Mouse (Mus musculus): Measurements from ENCODE around the gene Plcb3. TPM values are rescaled to one million over a fixed set of nuclear protein-coding genes. Genes with fewer than 3 reads are reported as not detected.

Plcb3 gene
- polyA plus RNA-seq, 1 experiment from 2014 or later, result 7.6 TPM

GRCm38 (mm10) chr19:7006892-7007593, 30.8 kb upstream of the Plcb3 start:
- Histone ChIP-seq H3K27me3 (ENCODE audit: control insufficient read depth, insufficient read depth, low read length) (no peaks in the 10 kb centered on the region), H3K4me3 (ENCODE audit: low read depth, low read length) (no peak overlapping the region), H3K27ac (ENCODE audit: low read depth, low read length) (no peak overlapping the region), H3K36me3 (ENCODE audit: control insufficient read depth, insufficient read depth, low read length) (no peaks in the 10 kb centered on the region), H3K9me3 (ENCODE audit: control insufficient read depth, low read length) (no peaks in the 10 kb centered on the region), H3K4me1 (ENCODE audit: control insufficient read depth, insufficient read depth, low read length) (no peaks in the 10 kb centered on the region), H3K4me2 (ENCODE audit: low read depth, low read length) (no peak overlapping the region), H3K9ac (replicated peaks; ENCODE audit: low read depth, low read length) (no peak overlapping the region)
- no peak for ATAC-seq (ENCODE audit: low read depth)
- WGBS, result 92% methylated on average over 9 of the region's 9 CpGs

GRCm38 (mm10) chr19:6999360-7000063, 23.2 kb upstream of the Plcb3 start:
- no peak overlapping the region for H3K4me2 ChIP-seq (ENCODE audit: low read depth, low read length)
- WGBS, result 93% methylated on average over 19 of the region's 19 CpGs
- H3K4me3 ChIP-seq (ENCODE audit: low read depth, low read length), result no peak overlapping the region
- ATAC-seq (ENCODE audit: low read depth), result no peak
- H3K9ac ChIP-seq (replicated peaks; ENCODE audit: low read depth, low read length), result no peak overlapping the region
- H3K4me1 ChIP-seq (ENCODE audit: control insufficient read depth, insufficient read depth, low read length), result peaks cover 21% of the 10 kb centered on the region
- H3K9me3 ChIP-seq (ENCODE audit: control insufficient read depth, low read length), result no peaks in the 10 kb centered on the region
- H3K27ac ChIP-seq (ENCODE audit: low read depth, low read length), result no peak overlapping the region
- no peaks in the 10 kb centered on the region for H3K27me3 ChIP-seq (ENCODE audit: control insufficient read depth, insufficient read depth, low read length)
- H3K36me3 ChIP-seq (ENCODE audit: control insufficient read depth, insufficient read depth, low read length), result no peaks in the 10 kb centered on the region; the same call in 1 of the 2 replicates

- Histone ChIP-seq H3K4me2 (ENCODE audit: low read depth, low read length) (no peak overlapping the region), H3K4me1 (ENCODE audit: control insufficient read depth, insufficient read depth, low read length) (peaks cover 26% of the 10 kb centered on the region), H3K27me3 (ENCODE audit: control insufficient read depth, insufficient read depth, low read length) (no peaks in the 10 kb centered on the region), H3K9ac (replicated peaks; ENCODE audit: low read depth, low read length) (no peak overlapping the region), H3K27ac (ENCODE audit: low read depth, low read length) (no peak overlapping the region), H3K9me3 (ENCODE audit: control insufficient read depth, low read length) (no peaks in the 10 kb centered on the region), H3K4me3 (ENCODE audit: low read depth, low read length) (no peak overlapping the region), H3K36me3 (ENCODE audit: control insufficient read depth, insufficient read depth, low read length) (no peaks in the 10 kb centered on the region; the same call in 1 of the 2 replicates)
- no peak for ATAC-seq (ENCODE audit: low read depth)
- 88% methylated on average over 9 of the region's 9 CpGs for WGBS
Measured at GRCm38 (mm10) chr19:6997721-6998290, 21.5 kb upstream of the Plcb3 start.

GRCm38 (mm10) chr19:6996006-6996405, 19.7 kb upstream of the Plcb3 start, which contains the start of the genes Nudt22 and Trpt1:
Gene Nudt22 (minus strand): TSS chr19:6996117.
Gene Trpt1 (plus strand): TSS chr19:6996131.
- Histone ChIP-seq H3K4me2 (ENCODE audit: low read depth, low read length) (peak within 1 kb of the TSS; percentile 80), H3K4me3 (ENCODE audit: low read depth, low read length) (peak within 1 kb of the TSS; percentile 51), H3K27me3 (ENCODE audit: control insufficient read depth, insufficient read depth, low read length) (no peaks in the 10 kb centered on the region), H3K9ac (replicated peaks; ENCODE audit: low read depth, low read length) (peak within 1 kb of the TSS; percentile 59), H3K27ac (ENCODE audit: low read depth, low read length) (peak within 1 kb of the TSS; percentile 40), H3K4me1 (ENCODE audit: control insufficient read depth, insufficient read depth, low read length) (peaks cover 27% of the 10 kb centered on the region), H3K9me3 (ENCODE audit: control insufficient read depth, low read length) (no peaks in the 10 kb centered on the region), H3K36me3 (ENCODE audit: control insufficient read depth, insufficient read depth, low read length) (no peaks in the 10 kb centered on the region; the same call in 1 of the 2 replicates)
- ATAC-seq (ENCODE audit: low read depth), result peak; percentile 70
- WGBS, result under 1% methylated on average over 24 of the region's 24 CpGs

- no peaks in the 10 kb centered on the region; the same call in 1 of the 2 replicates for H3K36me3 ChIP-seq (ENCODE audit: control insufficient read depth, insufficient read depth, low read length)
- WGBS, result 54% methylated on average over 19 of the region's 21 CpGs
- ATAC-seq (ENCODE audit: low read depth), result no peak
- H3K27ac ChIP-seq (ENCODE audit: low read depth, low read length), result peak overlapping the region; percentile 40
- H3K4me1 ChIP-seq (ENCODE audit: control insufficient read depth, insufficient read depth, low read length), result peaks cover 27% of the 10 kb centered on the region
- H3K9ac ChIP-seq (replicated peaks; ENCODE audit: low read depth, low read length), result peak overlapping the region; percentile 59
- H3K27me3 ChIP-seq (ENCODE audit: control insufficient read depth, insufficient read depth, low read length), result no peaks in the 10 kb centered on the region
- H3K4me2 ChIP-seq (ENCODE audit: low read depth, low read length), result peak overlapping the region; percentile 80
- H3K4me3 ChIP-seq (ENCODE audit: low read depth, low read length), result peak overlapping the region; percentile 51
- no peaks in the 10 kb centered on the region for H3K9me3 ChIP-seq (ENCODE audit: control insufficient read depth, low read length)
Measured at GRCm38 (mm10) chr19:6995255-6995991, 19.2 kb upstream of the Plcb3 start.

- H3K9ac ChIP-seq (replicated peaks; ENCODE audit: low read depth, low read length), result no peak overlapping the region; the same call in 1 of the 2 replicates
- H3K4me1 ChIP-seq (ENCODE audit: control insufficient read depth, insufficient read depth, low read length), result peaks cover 27% of the 10 kb centered on the region
- 88% methylated on average over 8 of the region's 8 CpGs for WGBS
- no peak overlapping the region for H3K4me3 ChIP-seq (ENCODE audit: low read depth, low read length)
- no peaks in the 10 kb centered on the region for H3K27me3 ChIP-seq (ENCODE audit: control insufficient read depth, insufficient read depth, low read length)
- no peaks in the 10 kb centered on the region; the same call in 1 of the 2 replicates for H3K36me3 ChIP-seq (ENCODE audit: control insufficient read depth, insufficient read depth, low read length)
- H3K4me2 ChIP-seq (ENCODE audit: low read depth, low read length), result no peak overlapping the region
- H3K27ac ChIP-seq (ENCODE audit: low read depth, low read length), result no peak overlapping the region
- no peak for ATAC-seq (ENCODE audit: low read depth)
- no peaks in the 10 kb centered on the region for H3K9me3 ChIP-seq (ENCODE audit: control insufficient read depth, low read length)
Measured at GRCm38 (mm10) chr19:6994489-6994888, 18.2 kb upstream of the Plcb3 start.

- H3K9ac ChIP-seq (replicated peaks; ENCODE audit: low read depth, low read length), result no peak overlapping the region
- H3K4me1 ChIP-seq (ENCODE audit: control insufficient read depth, insufficient read depth, low read length), result peaks cover 27% of the 10 kb centered on the region
- H3K4me3 ChIP-seq (ENCODE audit: low read depth, low read length), result no peak overlapping the region
- ATAC-seq (ENCODE audit: low read depth), result no peak
- no peaks in the 10 kb centered on the region for H3K9me3 ChIP-seq (ENCODE audit: control insufficient read depth, low read length)
- no peak overlapping the region for H3K27ac ChIP-seq (ENCODE audit: low read depth, low read length)
- WGBS, result 95% methylated on average over 8 of the region's 8 CpGs
- no peaks in the 10 kb centered on the region for H3K27me3 ChIP-seq (ENCODE audit: control insufficient read depth, insufficient read depth, low read length)
- no peak overlapping the region for H3K4me2 ChIP-seq (ENCODE audit: low read depth, low read length)
- no peaks in the 10 kb centered on the region; the same call in 1 of the 2 replicates for H3K36me3 ChIP-seq (ENCODE audit: control insufficient read depth, insufficient read depth, low read length)
Measured at GRCm38 (mm10) chr19:6994002-6994401, 17.7 kb upstream of the Plcb3 start.

- Histone ChIP-seq H3K4me1 (ENCODE audit: control insufficient read depth, insufficient read depth, low read length) (peaks cover 28% of the 10 kb centered on the region), H3K36me3 (ENCODE audit: control insufficient read depth, insufficient read depth, low read length) (no peaks in the 10 kb centered on the region), H3K9ac (replicated peaks; ENCODE audit: low read depth, low read length) (peak overlapping the region; percentile 56), H3K4me3 (ENCODE audit: low read depth, low read length) (peak overlapping the region; percentile 42), H3K27ac (ENCODE audit: low read depth, low read length) (no peak overlapping the region), H3K9me3 (ENCODE audit: control insufficient read depth, low read length) (no peaks in the 10 kb centered on the region), H3K27me3 (ENCODE audit: control insufficient read depth, insufficient read depth, low read length) (no peaks in the 10 kb centered on the region), H3K4me2 (ENCODE audit: low read depth, low read length) (peak overlapping the region; percentile 92)
- 65% methylated on average over 14 of the region's 14 CpGs for WGBS
- ATAC-seq (ENCODE audit: low read depth), result peak; percentile 11; the same call in 1 of the 2 replicates
Measured at GRCm38 (mm10) chr19:6993011-6993770, 16.9 kb upstream of the Plcb3 start.
